Mouse (Mus musculus): ENCODE measurements around the gene Utp15. TPM values are rescaled to one million over a fixed set of nuclear protein-coding genes. Genes with fewer than 3 reads are reported as not detected.

Gene Utp15
- polyA plus RNA-seq, 1 experiment, result 5.4 TPM

Other genes with a start within 250 kb of the Utp15 start
- gene Arhgef28, start 56.6 kb downstream of the Utp15 start, polyA plus RNA-seq (2012; rRNA removed), result 2.9 and 4.3 TPM in 2 replicates
- gene Ankra2, start within 50 bp of the Utp15 start, polyA plus RNA-seq (2012; rRNA removed), result 11.7 and 15.3 TPM in 2 replicates
- gene Gm21976, start 16.8 kb upstream of the Utp15 start, polyA plus RNA-seq (2012; rRNA removed), result not detected in 2 replicates
- 242 and 288 TPM in 2 replicates for gene Btf3, start 54.0 kb upstream of the Utp15 start, polyA plus RNA-seq (2012; rRNA removed)
- gene Foxd1, start 91.2 kb upstream of the Utp15 start, polyA plus RNA-seq (2012; rRNA removed), result not detected in 2 replicates
- gene Gm10320, start 229.0 kb upstream of the Utp15 start, polyA plus RNA-seq (2012; rRNA removed), result 3.3 and 4.9 TPM in 2 replicates

Measured in large intestine, adult 2 months (tissue).